Mouse (Mus musculus) forebrain, embryonic 13.5 days (tissue): ENCODE measurements at regions not wholly inside any gene's neighbourhood (a gene's known extent, or its start where the extent isn't known, plus 50 kb on each side); places are given as distances from the start of the nearest gene placed in this dataset.

Experiments used
- ATAC-seq: fragments of 200-750 bp; cut with Nextera tagmentation; 2 replicates; pipeline ENCODE4 v1.8.0; 2017
- H3K27ac ChIP-seq: fragments of 300-500 bp; sonication (generic); 2 replicates; pipeline ENCODE4 v1.5.1; 2015; ENCODE audit warnings: inconsistent platforms, mild to moderate bottlenecking, moderate library complexity
- H3K27me3 ChIP-seq: fragments of 300-500 bp; sonication (generic); 2 replicates; pipeline ENCODE4 v1.6.1; 2015; ENCODE audit warnings: mild to moderate bottlenecking, inconsistent platforms
- H3K36me3 ChIP-seq: fragments of 300-500 bp; sonication (generic); 2 replicates; pipeline ENCODE4 v1.6.1; 2015; ENCODE audit warnings: mild to moderate bottlenecking, inconsistent platforms; ENCODE audit not compliant: poor library complexity, severe bottlenecking
- H3K4me1 ChIP-seq: fragments of 300-500 bp; sonication (generic); 2 replicates; pipeline ENCODE4 v1.6.1; 2015; ENCODE audit warnings: inconsistent platforms
- H3K4me2 ChIP-seq: fragments of 300-500 bp; sonication (generic); 2 replicates; pipeline ENCODE4 v1.6.1; 2015; ENCODE audit warnings: inconsistent platforms, mild to moderate bottlenecking, moderate library complexity
- H3K4me3 ChIP-seq: fragments of 300-500 bp; sonication (generic); 2 replicates; pipeline ENCODE4 v1.5.1; 2015; ENCODE audit warnings: mild to moderate bottlenecking, inconsistent platforms
- H3K9ac ChIP-seq: fragments of 300-500 bp; sonication (generic); 2 replicates; pipeline ENCODE4 v1.6.1; 2015; ENCODE audit warnings: mild to moderate bottlenecking, inconsistent platforms
- H3K9me3 ChIP-seq: fragments of 300-500 bp; sonication (generic); replicated peaks from 2 replicates; pipeline ENCODE4 v1.6.1; 2016; ENCODE audit warnings: inconsistent platforms
- WGBS: fragments of 180-500 bp; shearing (Covaris S2); methylation state at CpG from one replicate; pipeline ENCODE4 v1.1.7; 2015; 5-methylcytosine and 5-hydroxymethylcytosine counted together

GRCm38 (mm10) chr1:92308537-92308936, 113.0 kb upstream of the Hdac4 start:
- H3K9me3 ChIP-seq, result 0 out of 2 replicates have a peak, but pooled peaks cover 6% of the 10 kb centered on the region
- no peak overlapping the region for H3K4me3 ChIP-seq
- no peak overlapping the region for H3K27ac ChIP-seq
- no peak for ATAC-seq
- 87% methylated on average over 3 of the region's 3 CpGs for WGBS
- H3K27me3 ChIP-seq, result no peaks in the 10 kb centered on the region
- no peak overlapping the region for H3K9ac ChIP-seq
- no peaks in the 10 kb centered on the region for H3K4me1 ChIP-seq
- H3K36me3 ChIP-seq, result no peaks in the 10 kb centered on the region
- H3K4me2 ChIP-seq, result no peak overlapping the region

- 0 out of 2 replicates have a peak, but pooled peaks cover 6% of the 10 kb centered on the region for H3K9me3 ChIP-seq
- H3K4me1 ChIP-seq, result no peaks in the 10 kb centered on the region
- no peaks in the 10 kb centered on the region for H3K36me3 ChIP-seq
- no peak overlapping the region for H3K4me3 ChIP-seq
- H3K27ac ChIP-seq, result no peak overlapping the region
- WGBS, result 89% methylated on average over 4 of the region's 4 CpGs
- no peaks in the 10 kb centered on the region for H3K27me3 ChIP-seq
- no peak overlapping the region for H3K9ac ChIP-seq
- no peak for ATAC-seq
- no peak overlapping the region for H3K4me2 ChIP-seq
Measured at GRCm38 (mm10) chr1:92306042-92306441, 110.5 kb upstream of the Hdac4 start.

- Histone ChIP-seq H3K27ac (no peak overlapping the region), H3K36me3 (no peaks in the 10 kb centered on the region), H3K9ac (no peak overlapping the region), H3K9me3 (no peaks in the 10 kb centered on the region), H3K4me1 (no peaks in the 10 kb centered on the region), H3K4me3 (no peak overlapping the region), H3K27me3 (no peaks in the 10 kb centered on the region), H3K4me2 (no peak overlapping the region)
- 55% methylated on average over 7 of the region's 7 CpGs for WGBS
- ATAC-seq, result no peak
Measured at GRCm38 (mm10) chr1:92299041-92299440, 103.5 kb upstream of the Hdac4 start.

- Histone ChIP-seq H3K9me3 (no peaks in the 10 kb centered on the region), H3K4me1 (no peaks in the 10 kb centered on the region), H3K27me3 (no peaks in the 10 kb centered on the region), H3K9ac (no peak overlapping the region), H3K4me2 (no peak overlapping the region), H3K36me3 (no peaks in the 10 kb centered on the region), H3K27ac (no peak overlapping the region), H3K4me3 (no peak overlapping the region)
- 78% methylated on average over 7 of the region's 7 CpGs for WGBS
- ATAC-seq, result no peak
Measured at GRCm38 (mm10) chr1:92292681-92293380, 97.3 kb upstream of the Hdac4 start.

GRCm38 (mm10) chr1:92286966-92287342, 91.5 kb upstream of the Hdac4 start:
- no peak overlapping the region for H3K4me2 ChIP-seq
- no peaks in the 10 kb centered on the region for H3K9me3 ChIP-seq
- WGBS, result 81% methylated on average over 1 of the region's 1 CpGs
- ATAC-seq, result no peak
- H3K36me3 ChIP-seq, result no peaks in the 10 kb centered on the region
- peaks cover 4% of the 10 kb centered on the region; the same call in 1 of the 2 replicates for H3K4me1 ChIP-seq
- H3K27me3 ChIP-seq, result no peaks in the 10 kb centered on the region
- H3K4me3 ChIP-seq, result no peak overlapping the region
- H3K27ac ChIP-seq, result no peak overlapping the region
- H3K9ac ChIP-seq, result no peak overlapping the region

GRCm38 (mm10) chr1:92286013-92286965, 90.8 kb upstream of the Hdac4 start:
- Histone ChIP-seq H3K36me3 (no peaks in the 10 kb centered on the region), H3K4me1 (peaks cover 4% of the 10 kb centered on the region; the same call in 1 of the 2 replicates), H3K9ac (no peak overlapping the region), H3K4me2 (no peak overlapping the region), H3K4me3 (no peak overlapping the region), H3K27me3 (no peaks in the 10 kb centered on the region), H3K9me3 (no peaks in the 10 kb centered on the region), H3K27ac (no peak overlapping the region)
- ATAC-seq, result no peak
- WGBS, result 52% methylated on average over 21 of the region's 21 CpGs

GRCm38 (mm10) chr1:92284155-92284554, 88.7 kb upstream of the Hdac4 start:
- H3K9ac ChIP-seq, result no peak overlapping the region
- no peak for ATAC-seq
- H3K4me2 ChIP-seq, result no peak overlapping the region
- H3K9me3 ChIP-seq, result no peaks in the 10 kb centered on the region
- no peaks in the 10 kb centered on the region for H3K36me3 ChIP-seq
- 81% methylated on average over 4 of the region's 4 CpGs for WGBS
- H3K4me3 ChIP-seq, result no peak overlapping the region
- H3K27ac ChIP-seq, result no peak overlapping the region
- H3K27me3 ChIP-seq, result no peaks in the 10 kb centered on the region
- H3K4me1 ChIP-seq, result peaks cover 4% of the 10 kb centered on the region; the same call in 1 of the 2 replicates

- no peak for ATAC-seq
- Histone ChIP-seq H3K27ac (no peak overlapping the region), H3K36me3 (no peaks in the 10 kb centered on the region), H3K27me3 (no peaks in the 10 kb centered on the region), H3K4me3 (no peak overlapping the region), H3K9me3 (no peaks in the 10 kb centered on the region), H3K9ac (no peak overlapping the region), H3K4me2 (no peak overlapping the region), H3K4me1 (no peaks in the 10 kb centered on the region)
- 72% methylated on average over 5 of the region's 5 CpGs for WGBS
Measured at GRCm38 (mm10) chr1:92277199-92277747, 81.8 kb upstream of the Hdac4 start.

GRCm38 (mm10) chr1:92275388-92275787, 79.9 kb upstream of the Hdac4 start:
- ATAC-seq, result no peak
- 65% methylated on average over 1 of the region's 1 CpGs for WGBS
- no peaks in the 10 kb centered on the region for H3K27me3 ChIP-seq
- no peak overlapping the region for H3K9ac ChIP-seq
- no peaks in the 10 kb centered on the region for H3K36me3 ChIP-seq
- H3K4me2 ChIP-seq, result no peak overlapping the region
- no peak overlapping the region for H3K4me3 ChIP-seq
- peaks cover 7% of the 10 kb centered on the region; the same call in 1 of the 2 replicates for H3K4me1 ChIP-seq
- no peak overlapping the region for H3K27ac ChIP-seq
- no peaks in the 10 kb centered on the region for H3K9me3 ChIP-seq

GRCm38 (mm10) chr1:92273760-92274159, 78.3 kb upstream of the Hdac4 start:
- Histone ChIP-seq H3K27me3 (no peaks in the 10 kb centered on the region), H3K36me3 (no peaks in the 10 kb centered on the region), H3K4me2 (no peak overlapping the region), H3K4me1 (peaks cover 16% of the 10 kb centered on the region), H3K9ac (no peak overlapping the region), H3K27ac (no peak overlapping the region), H3K9me3 (no peaks in the 10 kb centered on the region), H3K4me3 (no peak overlapping the region)
- 91% methylated on average over 2 of the region's 2 CpGs for WGBS
- no peak for ATAC-seq

- H3K9me3 ChIP-seq, result no peaks in the 10 kb centered on the region
Measured at GRCm38 (mm10) chr1:92271676-92272291, 76.3 kb upstream of the Hdac4 start.

More at GRCm38 (mm10) chr1:92271676-92272291, 76.3 kb upstream of the Hdac4 start:
- Histone ChIP-seq H3K27ac (no peak overlapping the region), H3K9ac (no peak overlapping the region), H3K4me1 (peaks cover 16% of the 10 kb centered on the region), H3K36me3 (no peaks in the 10 kb centered on the region), H3K4me2 (no peak overlapping the region), H3K27me3 (no peaks in the 10 kb centered on the region), H3K4me3 (no peak overlapping the region)
- ATAC-seq, result no peak
- 41% methylated on average over 9 of the region's 9 CpGs for WGBS
